Mouse (Mus musculus) heart, postnatal 25 days (tissue): ENCODE measurements around the gene Ctsw. TPM values are rescaled to one million over a fixed set of nuclear protein-coding genes. Genes with fewer than 3 reads are reported as not detected.
"Not testable (repeated sequence)": the region's sequence is repeated elsewhere in the genome, so short reads cannot be mapped to it uniquely, and the experiment has no call there.

Source experiments
- DNase-seq: peaks from one replicate; pipeline ENCODE4 v3.0.0; 2022; ENCODE audit warnings: low spot score
- intact Hi-C: fragments of 180-260 bp; cut with DNase I; formaldehyde crosslinking; loops from one replicate; pipeline ENCODE4 v1.15.1; 2025
- total RNA-seq, 2 experiments: library from RNA; stranded (reverse); gene quantifications; 2 replicates each; pipeline ENCODE4 v1.2.3; 2021

Gene Ctsw
- total RNA-seq, result under 1 TPM in 1 of 2 experiments, not detected in 1; 0.45 TPM

DNA sequence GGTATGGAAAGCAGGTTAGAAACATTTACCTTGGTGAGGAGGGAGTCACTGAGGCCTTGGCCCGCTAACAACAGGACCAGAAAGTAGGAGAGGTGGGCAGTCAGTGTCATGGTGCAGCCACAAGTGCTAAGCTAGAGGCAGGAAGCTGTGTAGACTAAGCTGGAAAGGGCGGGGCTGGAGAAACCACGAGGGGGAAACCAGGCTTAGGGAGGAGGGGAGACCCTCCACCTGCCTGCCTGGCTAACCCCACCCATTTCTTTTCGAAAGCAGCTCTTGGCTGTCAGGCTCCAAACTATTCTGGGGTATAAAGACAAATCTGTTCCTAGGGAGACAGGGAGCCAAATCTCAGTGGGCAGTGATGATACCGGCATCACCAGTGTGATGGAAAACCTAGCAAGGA lies at the start of gene Ctsw:
Gene Ctsw (minus strand): TSS at position 134 of the 400 bp plus-strand sequence.
- intact Hi-C loops, result no loop called here
- DNase-seq, result no peak

GRCm38 (mm10) chr19:5516906-5517505 lies 48.7 kb upstream of the Ctsw start:
- intact Hi-C loops, result no loop called here
- no peak for DNase-seq

- intact Hi-C loops, result no loop called here
- no peak for DNase-seq
Observed at GRCm38 (mm10) chr19:5515840-5516777, 47.8 kb upstream of the Ctsw start.

GRCm38 (mm10) chr19:5513005-5513349 lies 44.7 kb upstream of the Ctsw start:
- no peak for DNase-seq
- intact Hi-C loops, result no loop called here

DNA sequence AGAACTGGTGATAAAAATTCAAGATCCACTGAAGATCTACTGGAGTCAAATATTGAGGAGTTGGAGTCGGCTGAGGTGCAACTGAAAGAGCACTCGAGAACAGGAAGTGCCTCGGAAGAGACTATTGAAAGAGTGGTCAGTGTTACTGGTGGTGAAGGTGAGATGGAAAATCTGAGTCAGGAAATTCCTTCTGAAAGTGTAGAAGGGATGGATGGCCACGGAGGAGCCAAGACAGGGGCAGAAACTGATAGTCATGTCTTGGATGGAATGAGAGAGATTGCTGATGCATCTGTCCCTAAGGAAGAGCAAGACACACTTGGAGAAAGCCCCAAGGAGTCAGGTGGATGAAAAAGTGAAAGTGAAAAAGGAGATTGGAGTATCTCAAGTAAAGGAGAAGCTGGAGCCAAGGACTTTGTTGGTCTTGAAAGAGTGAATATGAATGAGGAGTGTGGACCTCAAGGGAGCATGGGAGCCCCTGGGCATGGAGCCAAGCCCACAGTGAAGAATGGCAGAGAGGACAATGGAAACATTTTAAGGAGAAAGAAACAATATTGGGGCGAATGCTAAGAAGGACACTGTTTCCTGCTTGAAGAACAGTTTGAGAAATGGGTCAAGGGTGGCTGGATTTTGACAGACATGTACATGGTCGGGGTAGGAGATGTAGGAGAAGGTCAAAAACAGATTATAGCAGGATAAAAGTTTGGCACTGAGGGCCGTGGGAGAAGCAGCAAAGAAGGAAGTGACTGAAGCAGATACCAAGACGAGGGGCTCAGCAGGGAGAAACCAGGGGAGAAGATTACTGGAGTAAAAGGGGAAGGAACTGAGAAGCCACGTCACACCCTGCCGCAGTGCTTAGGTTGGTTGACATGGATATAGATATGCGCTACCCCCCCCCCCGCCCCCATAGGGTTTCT lies 44.0 kb upstream of the Ctsw start:
- no peak for DNase-seq
- intact Hi-C loops, result no loop called here

DNA sequence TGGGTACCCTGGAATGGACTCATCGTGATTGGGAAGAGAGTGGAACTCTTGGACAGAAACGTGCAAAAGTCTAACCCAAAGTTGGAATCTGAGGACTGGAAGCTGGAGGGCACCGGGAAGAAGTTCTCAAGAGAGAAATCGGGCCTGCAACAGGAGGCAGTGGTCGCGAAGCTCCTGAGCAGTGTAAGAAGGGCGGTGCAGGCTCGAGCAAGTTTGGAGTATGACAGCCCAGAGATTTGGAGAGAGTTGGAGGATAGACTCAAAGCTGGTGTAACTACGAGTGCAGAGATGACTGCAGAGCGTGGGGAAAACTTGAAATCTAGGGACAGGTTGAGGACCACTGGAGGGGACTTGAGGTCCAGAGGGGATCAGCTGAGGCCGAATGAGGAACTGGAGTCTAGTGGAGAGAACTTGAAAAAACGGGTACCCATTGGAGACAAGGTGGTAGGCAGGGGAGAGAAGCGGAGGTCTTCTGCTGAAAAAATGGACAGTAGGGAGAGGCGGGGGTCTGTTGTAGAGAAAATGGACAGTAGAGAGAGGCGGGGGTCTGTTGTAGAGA lies 42.8 kb upstream of the Ctsw start:
- intact Hi-C loops, result no loop called here
- DNase-seq, result no peak

GRCm38 (mm10) chr19:5510031-5511026 lies 42.0 kb upstream of the Ctsw start, which contains the start of gene Snx32:
Snx32 (minus strand) TSS chr19:5510538.
- intact Hi-C loops, result loop anchor here (1.0 kb wide), 1 partner anchor 19 kb away; no protein-coding TSS in a partner anchor

DNA sequence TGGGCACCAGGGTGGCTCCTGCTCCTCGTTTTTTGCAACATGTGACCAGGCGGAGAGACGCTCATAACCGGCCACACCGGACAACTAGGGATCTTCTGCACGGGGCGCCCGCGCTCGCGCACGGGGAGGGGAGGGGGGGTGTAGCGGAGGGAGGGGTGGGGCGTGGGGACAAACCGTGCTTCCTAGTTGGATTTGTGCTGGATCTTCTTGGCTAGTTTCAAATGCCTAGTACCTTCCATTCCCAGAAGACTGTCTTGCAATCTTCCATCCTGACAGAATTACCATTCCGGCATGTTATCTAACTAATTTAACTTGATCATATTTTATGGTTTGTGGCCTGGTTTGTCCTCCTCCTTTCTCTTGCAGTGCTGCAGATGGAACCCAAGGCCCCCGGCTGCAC lies 35.4 kb upstream of the Ctsw start, which contains the start of gene 1700020D05Rik:
Gene 1700020D05Rik (minus strand): TSS at position 101 of the 400 bp plus-strand sequence.
- intact Hi-C loops, result no loop called here
- no peak for DNase-seq

More at GRCm38 (mm10) chr19:5510031-5511026, 42.0 kb upstream of the Ctsw start, which contains the start of gene Snx32:
- peak; percentile 97 for DNase-seq

DNA sequence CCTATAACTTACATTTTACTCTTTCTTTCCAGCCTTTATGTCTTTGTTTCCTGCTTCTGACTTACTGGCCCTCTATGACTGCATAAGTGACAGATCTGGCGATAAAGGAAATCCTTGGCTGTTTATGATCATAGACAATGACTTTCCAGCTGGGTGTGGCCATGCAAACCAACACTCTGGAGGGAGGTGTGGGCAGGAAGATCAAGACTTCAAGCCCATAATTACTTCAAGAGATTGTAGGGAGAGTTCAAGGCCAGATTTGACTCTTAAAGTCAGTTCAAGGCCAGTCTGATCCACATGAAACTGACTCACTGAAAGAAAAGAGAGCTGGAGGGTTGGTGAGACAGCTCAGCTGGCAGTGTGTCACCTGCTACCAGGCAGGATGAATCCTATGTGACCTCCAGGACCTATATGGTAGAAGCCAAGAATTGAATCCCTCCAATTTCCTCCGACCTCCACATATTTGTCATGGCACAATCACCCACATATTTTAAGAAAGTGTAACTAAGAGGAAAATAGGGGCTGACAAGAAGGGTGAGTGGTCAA lies 32.1 kb upstream of the Ctsw start:
- DNase-seq, result no peak
- intact Hi-C loops, result no loop called here

- DNase-seq, result no peak
- intact Hi-C loops, result no loop called here
Observed at GRCm38 (mm10) chr19:5496052-5496370, 27.7 kb upstream of the Ctsw start.

DNA sequence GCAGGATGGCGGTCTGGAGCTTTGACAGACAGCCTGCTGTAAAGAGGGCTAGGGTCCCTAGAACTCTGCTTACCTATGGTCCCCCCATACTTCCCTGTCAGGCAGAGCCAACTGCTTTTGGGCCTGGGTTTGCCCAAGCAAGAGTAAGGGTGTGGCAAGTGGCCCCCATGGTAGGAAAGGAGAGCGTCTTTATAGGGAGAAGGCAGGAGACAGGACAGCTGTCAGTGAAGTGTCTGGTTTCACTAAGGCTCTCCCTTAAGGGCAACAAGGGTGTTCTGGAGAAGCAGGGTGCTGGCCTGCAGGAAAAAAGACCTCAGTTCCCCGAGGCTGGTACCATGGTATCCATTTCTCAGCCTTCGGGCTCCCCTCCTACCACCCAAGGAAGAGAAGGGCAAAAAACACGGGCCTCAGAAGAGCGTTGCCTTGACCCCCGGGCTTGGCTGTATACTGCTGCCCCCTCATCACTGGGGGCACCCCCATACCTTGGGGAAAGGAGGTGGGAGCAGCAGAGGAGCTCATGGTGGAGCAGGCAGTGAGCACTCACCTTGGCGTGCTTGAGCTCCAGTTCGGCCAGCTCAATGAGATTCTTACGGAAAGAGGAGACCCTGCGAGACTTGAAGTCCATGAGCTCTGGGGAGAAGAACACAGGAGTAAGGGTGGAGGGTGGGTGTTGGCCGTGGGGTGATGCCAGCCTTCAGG lies 27.2 kb upstream of the Ctsw start:
- intact Hi-C loops, result no loop called here
- DNase-seq, result no peak

DNA sequence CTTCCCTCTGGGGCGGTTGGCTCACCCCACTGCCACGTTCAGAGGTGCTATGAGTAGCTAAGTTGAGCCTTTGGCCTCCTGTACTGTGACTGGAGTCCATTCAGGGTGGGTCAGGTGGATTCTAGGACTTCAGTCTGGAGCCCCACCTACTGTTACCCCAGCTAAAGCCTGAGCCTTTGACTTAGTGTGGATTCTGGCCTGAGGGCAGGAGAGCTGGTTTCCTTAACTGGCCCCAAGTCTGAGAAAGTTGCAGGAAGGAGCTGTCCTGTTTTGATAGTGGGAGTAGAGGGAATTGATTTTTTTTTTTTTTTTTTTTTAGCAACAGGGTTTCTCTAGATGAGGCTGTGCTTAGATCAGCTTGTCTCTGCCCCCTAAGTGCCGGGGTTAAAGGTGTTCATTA lies 26.0 kb upstream of the Ctsw start:
- DNase-seq, result no peak
- intact Hi-C loops, result no loop called here

DNA sequence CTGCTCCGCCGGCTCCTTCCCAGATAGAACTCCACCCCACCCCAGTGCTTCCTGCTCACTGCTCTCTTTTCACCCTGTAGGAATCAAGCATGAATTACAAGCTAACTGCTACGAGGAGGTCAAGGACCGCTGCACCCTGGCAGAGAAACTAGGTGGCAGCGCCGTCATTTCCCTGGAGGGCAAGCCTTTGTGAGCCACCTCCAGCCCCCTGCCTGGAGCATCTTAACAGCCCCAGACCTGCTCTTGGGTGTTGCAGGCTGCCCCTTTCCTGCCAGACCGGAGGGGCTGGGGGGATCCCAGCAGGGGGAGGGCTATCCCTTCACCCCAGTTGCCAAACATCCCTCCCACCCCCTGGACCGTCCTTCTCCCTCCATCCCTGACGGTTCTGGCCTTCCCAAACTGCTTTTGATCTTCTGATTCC lies 25.0 kb upstream of the Ctsw start:
- DNase-seq, intact Hi-C loops: not testable (repeated sequence)

DNA sequence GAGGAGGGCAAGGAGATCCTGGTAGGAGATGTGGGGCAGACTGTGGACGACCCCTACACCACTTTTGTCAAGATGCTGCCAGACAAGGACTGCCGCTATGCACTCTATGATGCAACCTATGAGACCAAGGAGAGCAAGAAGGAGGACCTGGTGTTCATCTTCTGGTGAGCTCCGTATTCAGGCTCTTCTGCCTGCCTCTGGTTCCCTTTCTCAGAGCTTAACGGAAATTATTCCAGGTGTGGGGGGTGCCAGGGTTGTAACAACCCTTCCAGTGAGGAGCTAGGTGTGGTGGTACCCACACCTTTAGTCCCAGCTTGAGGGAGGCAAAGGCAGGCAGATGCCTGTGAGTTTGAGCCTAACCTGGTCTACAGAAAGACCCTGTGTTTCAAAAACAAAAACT lies 24.3 kb upstream of the Ctsw start:
- intact Hi-C loops, result no loop called here
- DNase-seq, result no peak

DNA sequence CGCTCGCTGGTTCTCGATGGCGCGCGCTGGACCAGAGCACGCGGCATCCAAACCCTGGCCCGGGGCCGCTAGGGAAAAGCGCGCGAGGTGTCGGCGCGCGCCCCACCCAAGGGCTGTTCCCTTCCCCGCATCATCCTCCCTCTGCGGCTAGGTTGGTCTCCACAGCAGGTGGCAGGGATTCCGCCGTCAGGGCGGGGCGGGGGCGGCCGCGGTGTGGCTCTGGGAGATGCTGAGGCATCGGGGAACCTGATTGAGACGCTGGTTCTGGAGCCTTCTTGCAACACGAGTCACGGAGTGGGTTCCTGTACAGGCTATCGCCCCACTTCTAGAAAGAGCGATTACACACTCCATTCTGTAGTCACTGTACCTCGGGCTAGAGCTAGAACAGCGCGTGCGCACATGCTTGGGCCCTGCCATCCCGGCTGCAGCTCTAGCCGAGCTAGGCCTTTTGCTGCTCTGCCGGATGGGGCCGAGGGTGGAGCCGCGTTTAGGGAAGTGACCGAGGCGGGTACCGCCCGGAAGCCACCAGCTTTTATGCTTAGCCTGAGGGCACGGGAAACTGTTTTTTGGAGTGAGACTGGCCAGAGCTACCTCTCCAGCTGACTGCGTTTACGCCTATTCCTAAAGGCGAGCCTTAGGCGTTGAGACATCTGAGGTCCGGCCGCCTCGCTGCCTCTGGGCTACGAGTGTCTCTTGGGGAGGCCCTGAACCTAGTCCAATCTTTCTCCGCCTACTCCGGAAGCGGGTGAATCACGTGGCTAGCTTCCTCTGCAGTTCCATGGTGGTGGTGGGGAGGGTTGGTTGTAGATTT lies 22.8 kb upstream of the Ctsw start:
- intact Hi-C loops, result loop anchor here (1.0 kb wide), 1 partner anchor 19 kb away; the partner anchor contains the start of gene Snx32
- DNase-seq, result peak; percentile 82

DNA sequence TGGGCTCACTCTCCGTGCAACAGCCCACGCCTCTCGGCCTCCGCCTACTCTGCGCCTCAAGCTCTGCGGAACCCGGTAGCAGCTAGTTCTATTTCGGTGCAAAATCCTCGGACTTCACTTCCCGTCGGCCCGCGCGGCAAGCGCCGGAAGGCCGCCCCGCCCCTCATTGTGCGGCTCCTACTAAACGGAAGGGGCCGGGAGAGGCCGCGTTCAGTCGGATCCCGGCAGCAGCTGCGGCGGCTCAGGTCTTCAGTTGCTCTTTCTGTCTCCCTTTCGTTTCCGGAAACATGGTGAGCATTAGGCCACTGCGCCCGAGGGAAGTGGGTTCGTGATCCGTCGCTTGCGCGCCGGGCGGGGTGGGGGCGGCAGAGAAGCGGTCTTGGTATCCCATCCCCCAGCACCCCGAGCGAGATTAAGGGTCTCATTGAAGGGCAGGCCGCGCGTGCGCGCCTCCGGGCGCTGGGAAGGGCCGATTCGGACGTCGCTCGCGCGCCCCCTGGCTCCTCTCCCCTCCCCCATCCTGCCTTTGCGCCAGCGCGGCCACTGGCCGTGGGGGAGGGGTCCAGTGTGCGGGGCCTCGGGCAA lies 22.1 kb upstream of the Ctsw start, which contains the start of gene Cfl1:
Gene Cfl1 (plus strand): TSS at position 143 of the 585 bp plus-strand sequence.
- intact Hi-C loops, result no loop called here
- DNase-seq, result peak; percentile 95
